Mouse (Mus musculus): ENCODE measurements around the gene Dnah7a. TPM values are rescaled to one million over a fixed set of nuclear protein-coding genes. Genes with fewer than 3 reads are reported as not detected.
"Not testable (repeated sequence)": the region's sequence is repeated elsewhere in the genome, so short reads cannot be mapped to it uniquely, and the experiment has no call there.

Gene Dnah7a
- total RNA-seq, 2 experiments from 2014 or later = 6.5 to 8.4 TPM

DNA sequence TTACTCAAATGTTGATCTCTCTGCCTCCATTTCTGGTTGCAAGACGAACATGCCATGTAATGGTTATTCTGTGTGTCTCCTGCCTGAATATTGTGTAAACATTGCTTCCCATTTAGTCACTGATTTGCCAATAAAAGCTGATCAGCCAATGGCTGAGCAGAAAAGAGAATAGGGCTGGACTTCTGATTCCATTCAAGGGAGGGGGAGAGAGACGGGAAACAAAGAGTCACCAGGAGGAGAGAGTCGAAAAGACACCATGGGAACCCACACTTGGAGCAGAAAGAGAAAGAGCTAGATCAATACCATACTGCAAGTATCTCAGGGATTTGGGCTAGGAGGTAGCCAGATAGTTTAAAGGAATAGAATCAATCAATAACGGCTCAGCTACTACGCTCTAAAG lies 3.0 kb upstream of the Dnah7a start:
- DNase-seq (ENCODE audit: low spot score in 2 of 2) = not testable (repeated sequence)

DNA sequence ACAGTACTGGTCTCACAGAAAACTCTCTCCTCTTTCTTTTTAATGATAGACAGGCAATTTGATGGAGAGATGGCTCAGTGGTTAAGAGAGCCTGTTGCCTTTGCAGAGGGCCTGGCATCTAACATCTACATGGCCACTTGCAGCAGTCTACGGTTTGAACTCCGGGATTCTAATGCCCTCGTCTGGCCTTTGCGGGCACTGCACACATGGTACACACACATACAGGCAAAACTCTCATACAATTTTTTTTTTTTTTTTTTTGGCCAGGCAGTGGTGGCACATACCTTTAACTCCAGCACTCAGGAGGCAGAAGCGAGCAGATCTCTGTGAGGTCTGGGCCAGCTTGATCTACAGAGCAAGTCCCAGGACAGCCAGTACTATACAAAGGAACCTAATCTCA lies 2.4 kb downstream of the Dnah7a start:
- no peak for DNase-seq (ENCODE audit: low spot score in 2 of 2)

DNA sequence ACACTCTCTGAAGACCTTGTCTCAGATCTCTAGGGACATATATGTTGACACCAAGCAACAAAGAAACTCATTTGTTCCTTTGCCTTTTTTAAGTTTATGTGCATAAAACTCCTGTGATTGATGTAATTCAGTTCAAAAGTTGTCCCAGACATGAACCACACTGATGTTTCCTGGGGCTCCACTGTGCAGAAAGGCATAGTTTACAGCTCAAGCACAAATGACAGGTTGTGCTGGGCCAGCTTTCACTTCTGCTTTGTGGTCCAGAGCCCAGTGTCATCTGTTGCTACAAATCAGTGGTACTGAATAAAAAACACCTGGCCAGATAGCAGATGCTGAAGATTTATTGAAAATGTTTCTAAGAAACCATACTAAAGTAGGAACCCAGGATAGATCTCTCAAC lies 42.3 kb downstream of the Dnah7a start:
- DNase-seq (ENCODE audit: low spot score in 2 of 2) = not testable (repeated sequence)

DNA sequence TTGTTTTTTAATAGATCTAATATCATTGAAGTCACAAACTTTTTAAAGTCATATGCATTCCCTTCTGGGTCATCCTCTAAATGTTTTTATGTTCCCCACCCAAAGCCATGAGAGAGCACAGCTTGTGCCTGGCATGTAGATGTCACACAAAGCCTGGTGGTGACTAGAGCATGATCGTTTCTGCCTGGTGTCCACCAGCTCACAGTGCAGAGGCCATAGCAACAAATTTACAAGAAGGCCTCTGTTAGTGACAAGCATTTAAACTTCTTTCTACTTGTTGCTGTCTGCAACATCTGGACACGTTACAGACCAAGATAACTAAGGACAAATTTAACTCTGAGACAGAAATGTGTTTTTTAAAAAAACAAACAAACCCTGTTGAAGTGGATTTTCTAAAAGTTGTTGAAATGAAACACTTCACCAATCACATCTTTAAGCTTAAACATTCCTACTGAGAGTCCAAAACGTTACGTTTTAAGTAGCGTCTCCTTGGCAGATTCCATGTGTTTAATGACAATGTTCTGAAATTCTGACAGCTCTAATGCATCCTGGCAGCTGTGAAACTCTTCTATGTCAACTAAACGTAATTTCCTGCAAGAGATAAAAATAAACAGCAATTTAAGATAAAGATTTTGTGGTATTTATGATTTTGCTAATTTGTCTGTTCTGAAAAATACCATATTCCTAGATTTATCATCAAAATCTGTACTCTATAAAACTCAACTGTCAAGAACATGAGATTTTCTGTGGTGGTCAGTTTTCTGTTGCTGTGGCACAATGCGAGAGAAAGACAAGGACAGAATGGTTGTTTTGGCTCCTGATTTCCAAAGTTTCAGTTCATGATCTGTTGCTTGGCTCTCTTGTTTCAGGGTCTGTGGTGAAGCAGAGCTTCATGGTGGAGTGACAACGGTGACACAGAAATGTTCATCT lies 66.5 kb downstream of the Dnah7a start:
- DNase-seq (ENCODE audit: low spot score in 2 of 2) = no peak

DNA sequence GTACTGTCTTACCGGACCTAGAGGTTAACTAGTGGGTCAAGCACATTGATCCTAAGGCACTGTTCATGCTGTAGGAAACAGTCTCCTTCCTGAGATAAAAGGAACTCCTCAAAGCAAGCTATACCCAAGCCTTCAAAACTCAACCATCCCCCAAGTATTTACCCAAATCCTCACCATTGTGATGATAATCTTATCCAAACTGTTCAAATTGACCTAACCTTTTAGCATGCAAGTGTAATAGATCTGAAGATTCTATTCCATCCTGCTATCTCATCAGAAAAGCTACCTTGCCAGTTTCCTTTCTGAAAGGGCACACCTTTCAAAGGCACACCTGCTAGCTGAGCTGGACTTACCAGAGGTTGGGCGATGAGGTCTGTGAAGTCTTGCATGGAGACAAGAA lies 70.9 kb downstream of the Dnah7a start:
- not testable (repeated sequence) for DNase-seq (ENCODE audit: low spot score in 2 of 2)

DNA sequence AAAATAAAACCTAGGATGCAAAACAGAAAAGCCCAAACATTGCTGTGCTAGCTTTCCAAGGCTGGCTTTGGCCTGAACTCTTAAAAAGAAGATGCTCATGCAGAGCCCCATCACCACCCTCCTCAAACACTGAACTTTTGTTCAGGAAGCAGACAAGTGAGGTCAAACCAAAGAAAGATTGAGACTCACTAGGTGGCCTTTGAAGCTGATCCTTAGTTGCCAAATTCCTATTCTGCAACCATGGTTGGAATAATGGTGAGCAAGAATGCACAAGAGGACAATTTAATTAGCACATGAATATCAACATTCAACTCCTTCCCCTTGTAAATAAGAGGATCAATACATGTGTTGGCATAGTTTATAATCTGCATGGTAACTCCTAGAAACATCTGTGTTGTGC lies 74.5 kb downstream of the Dnah7a start:
- not testable (repeated sequence) for DNase-seq (ENCODE audit: low spot score in 2 of 2)

DNA sequence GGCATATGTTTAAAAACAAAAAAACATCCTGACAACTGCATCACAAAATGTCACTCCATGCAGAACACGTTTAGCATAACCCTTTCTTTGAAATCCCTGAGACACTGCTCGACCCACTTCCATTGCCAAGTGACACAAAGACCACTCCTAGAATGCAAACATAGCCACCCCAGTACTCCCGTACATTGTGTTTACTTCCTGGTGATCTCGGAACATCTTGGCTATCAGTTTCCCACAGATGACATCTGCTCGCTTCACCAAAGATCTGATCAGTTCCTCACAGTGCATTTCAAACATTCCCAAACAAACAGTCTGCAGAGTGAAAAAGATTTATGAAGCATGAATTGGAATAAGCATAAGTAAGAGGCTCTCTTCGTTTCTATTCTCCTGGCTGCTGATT lies 76.6 kb downstream of the Dnah7a start:
- no peak for DNase-seq (ENCODE audit: low spot score in 2 of 2)

- no peak for DNase-seq (ENCODE audit: low spot score in 2 of 2)
Measured at GRCm38 (mm10) chr1:53613486-53613885, 93.1 kb downstream of the Dnah7a start.

- DNase-seq (ENCODE audit: low spot score in 2 of 2) = not testable (repeated sequence)
Measured at GRCm38 (mm10) chr1:53581326-53581725, 125.3 kb downstream of the Dnah7a start.

DNA sequence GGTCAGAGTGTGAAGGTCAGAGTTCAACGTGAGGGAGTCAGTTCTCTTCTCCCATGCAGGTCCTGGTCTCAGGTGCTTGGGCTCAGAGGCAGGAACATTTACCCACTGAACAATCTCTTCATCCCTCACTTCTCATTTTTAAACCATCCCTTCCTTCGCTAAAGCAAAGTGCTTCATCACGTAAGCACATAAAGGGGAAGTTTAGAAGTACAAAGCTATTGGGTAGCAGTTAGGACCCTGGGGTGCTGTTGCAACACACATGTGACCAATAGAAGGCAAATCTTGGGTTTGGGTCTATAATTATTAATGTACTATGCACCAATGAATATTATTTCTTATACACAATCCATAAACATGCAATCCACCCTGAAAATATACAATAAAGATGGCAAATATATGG lies 148.7 kb downstream of the Dnah7a start:
- DNase-seq (ENCODE audit: low spot score in 2 of 2) = not testable (repeated sequence)

- DNase-seq (ENCODE audit: low spot score in 2 of 2) = peak; percentile 37 to 46
Measured at GRCm38 (mm10) chr1:53547018-53547417, 159.6 kb downstream of the Dnah7a start.

DNA sequence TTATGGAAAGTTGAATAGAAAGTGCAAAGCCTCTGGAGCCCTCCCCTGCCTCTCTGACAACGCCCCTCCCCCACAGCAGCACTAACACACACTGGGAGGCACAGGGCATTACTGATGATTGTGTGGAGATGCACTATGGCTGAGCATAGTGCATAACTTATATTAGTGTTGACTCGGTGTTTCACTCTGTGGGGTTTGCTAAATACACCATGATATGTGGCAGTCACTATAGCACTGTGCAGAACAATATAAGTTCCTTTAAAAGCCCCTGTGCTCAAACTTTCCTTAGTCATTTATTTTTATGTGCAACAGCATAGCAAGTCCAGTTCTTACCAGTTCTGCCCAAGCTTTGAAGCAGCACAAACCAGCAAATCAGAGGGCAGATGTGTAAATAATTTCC lies 168.2 kb downstream of the Dnah7a start:
- not testable (repeated sequence) for DNase-seq (ENCODE audit: low spot score in 2 of 2)

- DNase-seq (ENCODE audit: low spot score in 2 of 2) = not testable (repeated sequence)
Measured at GRCm38 (mm10) chr1:53534826-53535225, 171.8 kb downstream of the Dnah7a start.

- DNase-seq (ENCODE audit: low spot score in 2 of 2) = not testable (repeated sequence)
Measured at GRCm38 (mm10) chr1:53526021-53526420, 180.6 kb downstream of the Dnah7a start.

DNA sequence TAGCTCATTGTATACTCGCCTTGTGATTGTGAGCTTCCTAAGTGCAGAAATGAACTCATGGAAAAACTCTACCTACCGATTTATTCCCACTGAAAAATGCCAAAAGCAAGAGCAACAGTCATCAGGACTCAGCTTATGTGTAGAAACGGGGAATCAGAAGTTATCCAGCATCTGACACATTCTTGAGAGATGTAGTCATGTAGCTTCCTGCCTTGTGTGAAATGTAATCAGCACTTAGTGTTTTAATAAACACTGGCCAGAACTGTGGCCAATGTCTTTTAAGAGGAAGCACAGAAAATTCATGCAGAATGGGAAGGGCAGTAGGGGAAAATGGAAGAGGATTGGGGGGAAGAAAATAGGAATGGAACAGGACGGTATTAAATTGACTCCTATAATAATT lies 232.9 kb downstream of the Dnah7a start:
- DNase-seq (ENCODE audit: low spot score in 2 of 2) = no peak

DNA sequence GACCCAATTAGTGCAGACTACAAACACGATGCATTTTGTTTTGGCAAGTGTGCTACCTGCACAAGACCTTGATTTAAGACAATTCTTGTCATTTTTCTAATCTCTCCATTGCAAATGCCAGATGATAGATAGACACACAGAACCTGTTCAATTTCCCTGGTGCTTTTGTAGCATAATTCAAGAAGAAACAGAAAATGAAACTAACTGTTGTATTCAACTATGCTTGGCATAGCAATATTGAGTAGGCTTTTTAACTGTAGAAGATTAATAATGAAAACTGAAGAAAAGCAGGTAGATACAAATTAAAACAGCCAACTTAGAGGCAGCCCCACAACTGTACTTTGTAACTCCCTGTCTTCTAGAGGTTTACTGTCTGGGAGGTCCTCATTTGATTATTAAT lies 234.5 kb downstream of the Dnah7a start:
- not testable (repeated sequence) for DNase-seq (ENCODE audit: low spot score in 2 of 2)

DNA sequence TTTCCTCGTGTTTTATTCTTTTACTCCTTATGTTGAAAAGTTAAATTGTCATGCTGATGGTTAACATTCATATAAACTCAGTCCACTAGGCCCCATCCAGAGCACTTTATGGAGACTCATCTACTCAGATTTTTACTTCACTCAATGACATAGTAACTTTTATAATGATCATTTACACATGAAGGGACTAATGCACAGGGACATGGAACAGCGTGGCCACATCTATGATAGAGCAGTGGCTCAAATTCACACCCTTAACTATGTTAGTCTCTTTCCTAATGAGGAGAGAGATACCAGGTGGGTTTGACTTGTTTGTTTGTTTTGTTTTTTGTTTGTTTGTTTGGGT lies 239.3 kb downstream of the Dnah7a start:
- no peak for DNase-seq (ENCODE audit: low spot score in 2 of 2)

DNA sequence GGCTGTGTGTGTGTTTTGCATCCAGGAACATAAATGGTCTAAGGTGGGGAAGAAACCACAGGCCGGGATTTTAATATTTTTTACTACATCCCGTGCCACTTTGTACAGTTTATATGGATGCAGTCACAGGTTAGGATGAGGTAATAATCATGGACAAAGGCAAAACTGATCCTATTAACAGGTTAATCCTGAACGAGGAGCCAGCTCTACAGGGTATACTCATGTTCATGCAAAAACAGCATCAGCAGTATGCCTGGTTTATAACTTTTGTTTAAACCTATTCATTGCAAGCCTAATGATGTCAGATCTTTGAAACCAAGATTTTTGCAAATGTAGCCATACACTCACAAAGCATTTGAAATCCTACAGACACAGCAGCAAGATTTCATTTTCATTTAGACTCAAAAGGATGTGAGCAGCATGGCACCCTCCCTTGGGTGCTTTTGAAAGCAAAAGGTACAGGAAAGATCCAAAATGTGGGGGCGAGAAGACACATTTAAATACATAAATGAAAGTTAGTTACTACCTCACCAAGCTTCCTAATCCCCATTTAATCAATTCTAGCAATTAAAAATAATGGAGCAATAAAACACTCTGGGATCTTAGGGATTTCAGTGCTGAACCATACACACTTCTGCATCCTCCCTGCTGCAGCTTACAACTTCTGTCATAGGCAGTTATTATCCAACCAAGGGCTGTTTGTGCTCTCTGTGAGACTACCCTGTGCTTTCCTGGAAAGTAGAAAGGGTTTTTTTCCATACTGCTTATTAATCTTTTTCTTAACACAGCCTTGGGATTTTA lies 239.9 kb downstream of the Dnah7a start:
- not testable (repeated sequence) for DNase-seq (ENCODE audit: low spot score in 2 of 2)

DNA sequence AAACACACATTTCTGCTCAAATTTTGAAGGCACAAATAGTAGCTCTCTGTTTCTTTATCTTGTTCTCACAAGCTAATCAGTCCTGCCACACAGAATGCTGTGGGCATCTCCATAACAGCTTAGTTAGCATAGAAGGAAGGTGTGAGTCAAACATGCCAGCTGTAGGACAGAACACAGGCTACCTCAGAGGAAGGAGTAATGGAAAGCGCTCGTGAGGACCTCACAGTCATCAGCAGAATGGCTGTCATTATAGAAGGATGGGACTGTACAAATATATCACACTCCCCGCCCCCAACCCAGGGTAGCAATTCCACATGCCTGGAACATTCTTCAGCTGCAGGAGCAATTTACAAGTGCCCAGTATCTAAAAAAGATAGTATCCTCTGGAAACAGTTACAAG lies 267.4 kb downstream of the Dnah7a start:
- DNase-seq (ENCODE audit: low spot score in 2 of 2) = not testable (repeated sequence)

GRCm38 (mm10) chr1:53432433-53432832 lies 274.2 kb downstream of the Dnah7a start:
- DNase-seq (ENCODE audit: low spot score in 2 of 2) = not testable (repeated sequence)

DNA sequence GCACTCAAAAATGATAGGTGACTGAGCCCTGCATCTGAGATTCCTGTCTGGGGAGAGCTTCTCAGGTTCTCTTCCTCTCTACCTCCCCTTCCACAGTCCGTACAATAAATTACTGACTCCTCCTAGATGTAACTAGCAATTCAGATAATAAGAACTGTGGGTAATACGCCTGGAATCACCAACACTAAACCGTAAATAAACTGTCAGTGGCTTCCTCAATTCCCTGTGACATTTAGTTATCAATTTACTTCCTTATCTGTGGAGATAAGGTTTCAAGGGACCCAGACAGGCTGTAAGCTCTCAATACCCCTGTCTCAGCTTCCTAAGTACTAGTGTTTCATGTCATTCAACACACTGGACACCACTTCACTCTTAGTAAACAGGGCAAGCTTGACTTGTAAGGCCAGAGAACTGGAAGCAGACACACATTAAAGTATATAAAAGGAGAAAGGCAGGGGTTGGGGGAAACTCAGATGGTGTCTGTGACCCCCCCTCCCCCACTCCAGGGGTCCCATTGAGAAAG lies 300.7 kb downstream of the Dnah7a start:
- DNase-seq (ENCODE audit: low spot score in 2 of 2) = no peak
